Mouse (Mus musculus): ENCODE data around the gene Gm9745. TPM values are rescaled to one million over a fixed set of nuclear protein-coding genes. Genes with fewer than 3 reads are reported as not detected.
"Not testable (repeated sequence)": the region's sequence is repeated elsewhere in the genome, so short reads cannot be mapped to it uniquely, and the experiment has no call there.

Gm9745 gene
- polyA plus RNA-seq, 1 experiment from 2014 or later = not detected

GRCm38 (mm10) chr13:8962266-8962665 lies 14.2 kb upstream of the Gm9745 start:
- ATAC-seq; H3K36me3 ChIP-seq (ENCODE audit: control insufficient read depth, insufficient read depth, low read length): not testable (repeated sequence)
- WGBS = 40% methylated on average over 5 of the region's 5 CpGs

GRCm38 (mm10) chr13:8961128-8961888 lies 13.3 kb upstream of the Gm9745 start:
- WGBS = 58% methylated on average over 3 of the region's 3 CpGs
- H3K36me3 ChIP-seq (ENCODE audit: control insufficient read depth, insufficient read depth, low read length); H3K9ac ChIP-seq (ENCODE audit: low read depth, low read length); H3K27ac ChIP-seq (ENCODE audit: low read depth, low read length); H3K4me1 ChIP-seq (ENCODE audit: control insufficient read depth, insufficient read depth, low read depth, low read length); H3K4me2 ChIP-seq (ENCODE audit: low read length); H3K9me3 ChIP-seq (ENCODE audit: control insufficient read depth, low read length); H3K27me3 ChIP-seq (replicated peaks; ENCODE audit: control insufficient read depth, insufficient read depth, low read length); H3K4me3 ChIP-seq (ENCODE audit: low read length): not testable (repeated sequence)
- 0 out of 2 replicates have a peak, but pooled peaks have one; percentile 9 for ATAC-seq

More at GRCm38 (mm10) chr13:8962266-8962665, 14.2 kb upstream of the Gm9745 start:
- not testable (repeated sequence) for H3K9ac ChIP-seq (ENCODE audit: low read depth, low read length); H3K9me3 ChIP-seq (ENCODE audit: control insufficient read depth, low read length); H3K4me2 ChIP-seq (ENCODE audit: low read length); H3K4me3 ChIP-seq (ENCODE audit: low read length); H3K4me1 ChIP-seq (ENCODE audit: control insufficient read depth, insufficient read depth, low read depth, low read length); H3K27ac ChIP-seq (ENCODE audit: low read depth, low read length); H3K27me3 ChIP-seq (replicated peaks; ENCODE audit: control insufficient read depth, insufficient read depth, low read length)

- 90% methylated on average over 5 of the region's 6 CpGs for WGBS
- not testable (repeated sequence) for H3K4me2 ChIP-seq (ENCODE audit: low read length); H3K4me3 ChIP-seq (ENCODE audit: low read length); H3K9ac ChIP-seq (ENCODE audit: low read depth, low read length); H3K27ac ChIP-seq (ENCODE audit: low read depth, low read length); H3K9me3 ChIP-seq (ENCODE audit: control insufficient read depth, low read length); H3K36me3 ChIP-seq (ENCODE audit: control insufficient read depth, insufficient read depth, low read length); ATAC-seq; H3K4me1 ChIP-seq (ENCODE audit: control insufficient read depth, insufficient read depth, low read depth, low read length); H3K27me3 ChIP-seq (replicated peaks; ENCODE audit: control insufficient read depth, insufficient read depth, low read length)
Observed at GRCm38 (mm10) chr13:8959554-8959953, 11.5 kb upstream of the Gm9745 start.

- not testable (repeated sequence) for H3K27ac ChIP-seq (ENCODE audit: low read depth, low read length); ATAC-seq; H3K36me3 ChIP-seq (ENCODE audit: control insufficient read depth, insufficient read depth, low read length); H3K9me3 ChIP-seq (ENCODE audit: control insufficient read depth, low read length); H3K4me3 ChIP-seq (ENCODE audit: low read length); H3K4me1 ChIP-seq (ENCODE audit: control insufficient read depth, insufficient read depth, low read depth, low read length); H3K4me2 ChIP-seq (ENCODE audit: low read length); H3K9ac ChIP-seq (ENCODE audit: low read depth, low read length); H3K27me3 ChIP-seq (replicated peaks; ENCODE audit: control insufficient read depth, insufficient read depth, low read length)
- no CpG with 5 or more reads among the region's 5 CpGs for WGBS
Observed at GRCm38 (mm10) chr13:8959058-8959457, 11.0 kb upstream of the Gm9745 start.

GRCm38 (mm10) chr13:8956873-8957272 lies 8.8 kb upstream of the Gm9745 start:
- ATAC-seq; H3K9me3 ChIP-seq (ENCODE audit: control insufficient read depth, low read length); H3K4me1 ChIP-seq (ENCODE audit: control insufficient read depth, insufficient read depth, low read depth, low read length); H3K27me3 ChIP-seq (replicated peaks; ENCODE audit: control insufficient read depth, insufficient read depth, low read length); H3K4me2 ChIP-seq (ENCODE audit: low read length); H3K9ac ChIP-seq (ENCODE audit: low read depth, low read length); H3K4me3 ChIP-seq (ENCODE audit: low read length); H3K36me3 ChIP-seq (ENCODE audit: control insufficient read depth, insufficient read depth, low read length); H3K27ac ChIP-seq (ENCODE audit: low read depth, low read length): not testable (repeated sequence)
- WGBS = no CpG with 5 or more reads among the region's 5 CpGs

- H3K27ac ChIP-seq (ENCODE audit: low read depth, low read length); H3K4me3 ChIP-seq (ENCODE audit: low read length); H3K4me2 ChIP-seq (ENCODE audit: low read length); H3K27me3 ChIP-seq (replicated peaks; ENCODE audit: control insufficient read depth, insufficient read depth, low read length); H3K9ac ChIP-seq (ENCODE audit: low read depth, low read length); H3K9me3 ChIP-seq (ENCODE audit: control insufficient read depth, low read length); ATAC-seq; H3K36me3 ChIP-seq (ENCODE audit: control insufficient read depth, insufficient read depth, low read length); H3K4me1 ChIP-seq (ENCODE audit: control insufficient read depth, insufficient read depth, low read depth, low read length): not testable (repeated sequence)
- 95% methylated on average over 1 of the region's 2 CpGs for WGBS
Observed at GRCm38 (mm10) chr13:8955127-8955526, 7.1 kb upstream of the Gm9745 start.

- ATAC-seq; H3K4me3 ChIP-seq (ENCODE audit: low read length): not testable (repeated sequence)
Observed at GRCm38 (mm10) chr13:8952563-8952962, 4.5 kb upstream of the Gm9745 start, which contains the start of gene Idi2. TSS of gene Idi2 (plus strand) at chr13:8952863.

GRCm38 (mm10) chr13:8943828-8944227 lies 4.2 kb downstream of the Gm9745 start:
- ATAC-seq; H3K4me2 ChIP-seq (ENCODE audit: low read length); H3K27me3 ChIP-seq (replicated peaks; ENCODE audit: control insufficient read depth, insufficient read depth, low read length); H3K36me3 ChIP-seq (ENCODE audit: control insufficient read depth, insufficient read depth, low read length); H3K4me3 ChIP-seq (ENCODE audit: low read length); H3K9me3 ChIP-seq (ENCODE audit: control insufficient read depth, low read length); H3K4me1 ChIP-seq (ENCODE audit: control insufficient read depth, insufficient read depth, low read depth, low read length); H3K27ac ChIP-seq (ENCODE audit: low read depth, low read length); H3K9ac ChIP-seq (ENCODE audit: low read depth, low read length): not testable (repeated sequence)
- no CpG with 5 or more reads among the region's 5 CpGs for WGBS

More at GRCm38 (mm10) chr13:8952563-8952962, 4.5 kb upstream of the Gm9745 start, which contains the start of gene Idi2:
- not testable (repeated sequence) for H3K9me3 ChIP-seq (ENCODE audit: control insufficient read depth, low read length); H3K27me3 ChIP-seq (replicated peaks; ENCODE audit: control insufficient read depth, insufficient read depth, low read length); H3K4me2 ChIP-seq (ENCODE audit: low read length); H3K27ac ChIP-seq (ENCODE audit: low read depth, low read length); H3K9ac ChIP-seq (ENCODE audit: low read depth, low read length); H3K4me1 ChIP-seq (ENCODE audit: control insufficient read depth, insufficient read depth, low read depth, low read length); H3K36me3 ChIP-seq (ENCODE audit: control insufficient read depth, insufficient read depth, low read length)

- not testable (repeated sequence) for H3K9ac ChIP-seq (ENCODE audit: low read depth, low read length); H3K4me2 ChIP-seq (ENCODE audit: low read length); H3K27ac ChIP-seq (ENCODE audit: low read depth, low read length); H3K9me3 ChIP-seq (ENCODE audit: control insufficient read depth, low read length); ATAC-seq; H3K4me1 ChIP-seq (ENCODE audit: control insufficient read depth, insufficient read depth, low read depth, low read length); H3K36me3 ChIP-seq (ENCODE audit: control insufficient read depth, insufficient read depth, low read length); H3K27me3 ChIP-seq (replicated peaks; ENCODE audit: control insufficient read depth, insufficient read depth, low read length); H3K4me3 ChIP-seq (ENCODE audit: low read length)
- 56% methylated on average over 1 of the region's 5 CpGs for WGBS
Observed at GRCm38 (mm10) chr13:8941701-8942100, 6.3 kb downstream of the Gm9745 start.
